Mouse (Mus musculus) kidney, postnatal 0 days (tissue): ENCODE measurements at regions not wholly inside any gene's neighbourhood (a gene's known extent, or its start where the extent isn't known, plus 50 kb on each side); places are given as distances from the start of the nearest gene placed in this dataset.
A peak's percentile ranks its signal among the peaks of the same experiment; 100 is the strongest.

Experiments used
- ATAC-seq: fragments of 200-750 bp; cut with Nextera tagmentation; replicated peaks from 2 replicates; pipeline ENCODE4 v1.8.0; 2017; ENCODE audit warnings: low read depth, moderate number of reproducible peaks, moderate TSS enrichment, moderate library complexity; ENCODE audit not compliant: low FRiP score
- DNase-seq: peaks from one replicate; pipeline ENCODE4 v3.0.0-alpha.2; 2016; ENCODE audit warnings: low spot score
- H3K27ac ChIP-seq: fragments of 300-500 bp; sonication (generic); 2 replicates; pipeline ENCODE4 v1.5.1; 2014; ENCODE audit warnings: mild to moderate bottlenecking
- H3K27me3 ChIP-seq: fragments of 300-500 bp; sonication (generic); 2 replicates; pipeline ENCODE4 v1.6.1; 2014; ENCODE audit warnings: low read length, mixed read lengths; ENCODE audit not compliant: insufficient read depth
- H3K36me3 ChIP-seq: fragments of 300-500 bp; sonication (generic); 2 replicates; pipeline ENCODE4 v1.6.1; 2014; ENCODE audit warnings: low read length, mixed read lengths; ENCODE audit not compliant: insufficient read depth
- H3K4me1 ChIP-seq: fragments of 300-500 bp; sonication (generic); replicated peaks from 2 replicates; pipeline ENCODE4 v1.6.1; 2014; ENCODE audit warnings: antibody characterized with exemption, low read length, mixed read lengths; ENCODE audit not compliant: insufficient read depth
- H3K4me2 ChIP-seq: fragments of 300-500 bp; sonication (generic); 2 replicates; pipeline ENCODE4 v1.6.1; 2014; ENCODE audit warnings: mild to moderate bottlenecking, low read length, moderate library complexity, mixed read lengths
- H3K4me3 ChIP-seq: fragments of 300-500 bp; sonication (generic); replicated peaks from 2 replicates; pipeline ENCODE4 v1.5.1; 2014; ENCODE audit warnings: low read depth, low read length
- H3K9ac ChIP-seq: fragments of 300-500 bp; sonication (generic); 2 replicates; pipeline ENCODE4 v1.6.1; 2014; ENCODE audit warnings: low read depth, low read length
- H3K9me3 ChIP-seq: fragments of 300-500 bp; sonication (generic); replicated peaks from 2 replicates; pipeline ENCODE4 v1.6.1; 2016; ENCODE audit warnings: low read length, inconsistent platforms, mixed read lengths
- CTCF ChIP-seq: IDR thresholded peaks from 2 replicates; pipeline ENCODE4 v1.5.1; 2016; ENCODE audit warnings: antibody characterized with exemption, low read depth, mild to moderate bottlenecking, moderate library complexity
- WGBS: fragments of 180-500 bp; shearing (Covaris S2); extraction: QIAGEN DNeasy Blood & Tissue Kit; methylation state at CpG from one replicate; pipeline ENCODE4 v1.1.7; 2014; 5-methylcytosine and 5-hydroxymethylcytosine counted together

GRCm38 (mm10) chr11:57951541-57952326 lies 57.1 kb upstream of the Larp1 start:
- 76% methylated on average over 20 of the region's 20 CpGs for WGBS
- Histone ChIP-seq H3K27ac (no peak overlapping the region), H3K36me3 (no peaks in the 10 kb centered on the region), H3K9ac (no peak overlapping the region), H3K27me3 (no peaks in the 10 kb centered on the region), H3K9me3 (no peaks in the 10 kb centered on the region), H3K4me3 (no peak overlapping the region), H3K4me1 (no peaks in the 10 kb centered on the region), H3K4me2 (no peak overlapping the region)
- no peak for TF ChIP-seq CTCF
- DNase-seq: no peak
- ATAC-seq: no peak

- Histone ChIP-seq H3K4me1 (no peaks in the 10 kb centered on the region), H3K27me3 (no peaks in the 10 kb centered on the region), H3K36me3 (no peaks in the 10 kb centered on the region), H3K27ac (no peak overlapping the region), H3K9ac (no peak overlapping the region), H3K4me2 (no peak overlapping the region), H3K4me3 (no peak overlapping the region), H3K9me3 (no peaks in the 10 kb centered on the region)
- ATAC-seq (no peak), DNase-seq (peak; percentile 79)
- WGBS: 5% methylated on average over 4 of the region's 4 CpGs
- peak; percentile 89 for TF ChIP-seq CTCF
Measured at GRCm38 (mm10) chr11:57950989-57951388, 57.9 kb upstream of the Larp1 start.

- DNase-seq: no peak
- no peak for ATAC-seq
- H3K36me3 ChIP-seq: no peaks in the 10 kb centered on the region
- TF ChIP-seq CTCF: no peak
- H3K9me3 ChIP-seq: no peaks in the 10 kb centered on the region
- H3K4me3 ChIP-seq: no peak overlapping the region
- H3K27me3 ChIP-seq: no peaks in the 10 kb centered on the region
- no peaks in the 10 kb centered on the region for H3K4me1 ChIP-seq
- H3K27ac ChIP-seq: no peak overlapping the region
- 70% methylated on average over 9 of the region's 9 CpGs for WGBS
- H3K9ac ChIP-seq: no peak overlapping the region
- H3K4me2 ChIP-seq: no peak overlapping the region
Measured at GRCm38 (mm10) chr11:57949067-57949466, 59.8 kb upstream of the Larp1 start.

- ATAC-seq (no peak), DNase-seq (no peak)
- Histone ChIP-seq H3K9ac (no peak overlapping the region), H3K9me3 (no peaks in the 10 kb centered on the region), H3K27ac (no peak overlapping the region), H3K4me1 (no peaks in the 10 kb centered on the region), H3K36me3 (no peaks in the 10 kb centered on the region), H3K4me3 (no peak overlapping the region), H3K27me3 (no peaks in the 10 kb centered on the region), H3K4me2 (no peak overlapping the region)
- 87% methylated on average over 4 of the region's 4 CpGs for WGBS
- no peak for TF ChIP-seq CTCF
Measured at GRCm38 (mm10) chr11:57947347-57947746, 61.5 kb upstream of the Larp1 start.

GRCm38 (mm10) chr11:57934391-57934850 lies 74.4 kb upstream of the Larp1 start:
- Histone ChIP-seq H3K36me3 (no peaks in the 10 kb centered on the region), H3K4me3 (0 out of 2 replicates have a peak overlapping the region, but pooled peaks have one; percentile 3), H3K27ac (no peak overlapping the region), H3K27me3 (no peaks in the 10 kb centered on the region), H3K4me2 (peak overlapping the region; percentile 14), H3K4me1 (no peaks in the 10 kb centered on the region), H3K9ac (no peak overlapping the region), H3K9me3 (no peaks in the 10 kb centered on the region)
- TF ChIP-seq CTCF: peak; percentile 97
- ATAC-seq (peak; percentile 55; the same call in 1 of the 2 replicates), DNase-seq (peak; percentile 85)
- WGBS: 11% methylated on average over 13 of the region's 13 CpGs

GRCm38 (mm10) chr11:57933065-57933464 lies 75.8 kb upstream of the Larp1 start:
- no peak overlapping the region for H3K27ac ChIP-seq
- ATAC-seq (0 out of 2 replicates have a peak, but pooled peaks have one; percentile 9), DNase-seq (no peak)
- no peaks in the 10 kb centered on the region for H3K27me3 ChIP-seq
- no peaks in the 10 kb centered on the region for H3K4me1 ChIP-seq
- H3K4me3 ChIP-seq: no peak overlapping the region
- no peaks in the 10 kb centered on the region for H3K9me3 ChIP-seq
- WGBS: 26% methylated on average over 5 of the region's 5 CpGs
- H3K36me3 ChIP-seq: no peaks in the 10 kb centered on the region
- no peak overlapping the region for H3K4me2 ChIP-seq
- no peak overlapping the region for H3K9ac ChIP-seq
- TF ChIP-seq CTCF: no peak
